Mouse (Mus musculus) right cerebral cortex, postnatal 4 days (tissue): Measurements from ENCODE around the gene Olfr316.
A peak's percentile ranks its signal among the peaks of the same experiment; 100 is the strongest.
"Not testable (repeated sequence)": the region's sequence is repeated elsewhere in the genome, so short reads cannot be mapped to it uniquely, and the experiment has no call there.

ENCODE experiments used
- DNase-seq: peaks from one replicate; pipeline ENCODE4 v3.0.0-alpha.2; 2022

Olfr316 gene

GRCm38 (mm10) chr11:58752434-58752833 is at the start of gene Olfr316:
TSS of gene Olfr316 (plus strand) at chr11:58752734.
- DNase-seq, result no peak

GRCm38 (mm10) chr11:58709086-58709485 is 43.4 kb upstream of the Olfr316 start:
- no peak for DNase-seq

- not testable (repeated sequence) for DNase-seq
Observed at GRCm38 (mm10) chr11:58717723-58718122, 34.8 kb upstream of the Olfr316 start.

- DNase-seq, result no peak
Observed at GRCm38 (mm10) chr11:58719701-58720100, 32.8 kb upstream of the Olfr316 start.

- no peak for DNase-seq
Observed at GRCm38 (mm10) chr11:58723914-58724313, 28.6 kb upstream of the Olfr316 start, which contains the start of gene Olfr318. TSS of gene Olfr318 (minus strand) at chr11:58724014.

- not testable (repeated sequence) for DNase-seq
Observed at GRCm38 (mm10) chr11:58727896-58728650, 24.5 kb upstream of the Olfr316 start.

GRCm38 (mm10) chr11:58733372-58733771 is 19.2 kb upstream of the Olfr316 start:
- peak; percentile 28 for DNase-seq

- DNase-seq, result no peak
Observed at GRCm38 (mm10) chr11:58738792-58739262, 13.7 kb upstream of the Olfr316 start, which contains the start of gene Olfr317. TSS of gene Olfr317 (minus strand) at chr11:58739212.

- not testable (repeated sequence) for DNase-seq
Observed at GRCm38 (mm10) chr11:58751096-58751495, 1.4 kb upstream of the Olfr316 start.

GRCm38 (mm10) chr11:58772888-58773287 is 20.4 kb downstream of the Olfr316 start, which contains the start of gene Olfr315:
TSS of gene Olfr315 (plus strand) at chr11:58773188.
- DNase-seq, result no peak

GRCm38 (mm10) chr11:58782480-58783089 is 30.1 kb downstream of the Olfr316 start, which contains the start of gene Olfr314:
TSS of gene Olfr314 (plus strand) at chr11:58782952.
- DNase-seq, result no peak

- DNase-seq, result no peak
Observed at GRCm38 (mm10) chr11:58784182-58784581, 31.6 kb downstream of the Olfr316 start.

- DNase-seq, result no peak
Observed at GRCm38 (mm10) chr11:58787651-58788050, 35.1 kb downstream of the Olfr316 start.

GRCm38 (mm10) chr11:58788346-58788745 is 35.8 kb downstream of the Olfr316 start:
- no peak for DNase-seq

GRCm38 (mm10) chr11:58789532-58789931 is 37.0 kb downstream of the Olfr316 start:
- DNase-seq, result no peak

GRCm38 (mm10) chr11:58790053-58790452 is 37.5 kb downstream of the Olfr316 start:
- no peak for DNase-seq

GRCm38 (mm10) chr11:58790646-58791045 is 38.1 kb downstream of the Olfr316 start:
- DNase-seq, result no peak

- no peak for DNase-seq
Observed at GRCm38 (mm10) chr11:58795856-58796255, 43.3 kb downstream of the Olfr316 start.

- peak; percentile 24 for DNase-seq
Observed at GRCm38 (mm10) chr11:58796850-58797249, 44.3 kb downstream of the Olfr316 start.

GRCm38 (mm10) chr11:58799747-58800146 is 47.2 kb downstream of the Olfr316 start:
- no peak for DNase-seq

GRCm38 (mm10) chr11:58801558-58802228 is 49.2 kb downstream of the Olfr316 start, which contains the start of gene Fam183b:
TSS of gene Fam183b (minus strand) at chr11:58801960.
- DNase-seq, result peak; percentile 22

GRCm38 (mm10) chr11:58803871-58804270 is 51.3 kb downstream of the Olfr316 start:
- no peak for DNase-seq

GRCm38 (mm10) chr11:58804393-58804792 is 51.9 kb downstream of the Olfr316 start:
- DNase-seq, result no peak
